Mouse (Mus musculus) heart, adult 10 weeks (tissue): ENCODE measurements around the gene Tubgcp5. TPM values are rescaled to one million over a fixed set of nuclear protein-coding genes. Genes with fewer than 3 reads are reported as not detected.

Source experiments
- polyA plus RNA-seq: library from polyadenylated mRNA; stranded (reverse); fragments of 350-450 nt; fragmentation: Illumina TruSeq; extraction: RNeasy Lipid Tissue Mini Kit (QIAGEN cat#74804); gene quantifications from one replicate; pipeline ENCODE4 v1.2.3, GENCODE M21; 2014; ENCODE audit warnings: low read depth, low replicate concordance

The Tubgcp5 gene
- 8.5 TPM for polyA plus RNA-seq

DNA sequence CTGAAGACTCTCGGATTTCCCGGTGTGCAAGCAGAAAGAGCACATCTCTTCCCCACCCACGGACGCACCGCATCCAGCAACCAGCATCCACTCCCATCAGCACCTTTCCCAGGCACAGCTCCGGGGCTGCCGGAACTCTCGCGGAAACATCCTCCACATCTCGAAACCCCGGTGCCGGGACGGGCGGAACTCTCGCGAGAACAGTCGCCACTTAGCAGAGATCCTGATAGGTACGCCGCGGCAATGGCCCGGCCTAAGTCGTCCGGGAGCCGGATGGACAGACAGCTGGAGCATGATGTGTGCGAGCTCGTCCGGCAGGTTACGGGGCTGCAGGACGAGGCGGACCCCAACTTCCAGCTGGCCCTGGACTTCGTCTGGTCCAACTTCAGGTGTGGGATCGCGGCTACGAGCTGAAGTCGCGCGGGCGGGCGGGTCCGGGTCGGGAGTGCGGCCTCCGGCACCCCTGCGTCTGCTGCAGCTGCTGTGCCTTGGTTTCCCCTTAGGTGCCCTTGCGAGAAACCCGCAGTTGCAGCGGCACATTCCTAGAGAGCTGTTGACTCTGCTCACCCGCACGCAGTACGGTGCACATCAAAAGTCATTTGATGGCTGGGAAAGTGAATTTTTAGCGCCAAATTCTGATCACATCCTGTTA is at the start of gene Tubgcp5:
Gene Tubgcp5, plus strand, starts transcription at position 203 of the 652 bp plus-strand sequence.

GRCm38 (mm10) chr7:55767926-55768325 is 26.0 kb upstream of the Tubgcp5 start, which contains the start of gene Siglech:
Gene Siglech (plus strand): TSS chr7:55768178.

DNA sequence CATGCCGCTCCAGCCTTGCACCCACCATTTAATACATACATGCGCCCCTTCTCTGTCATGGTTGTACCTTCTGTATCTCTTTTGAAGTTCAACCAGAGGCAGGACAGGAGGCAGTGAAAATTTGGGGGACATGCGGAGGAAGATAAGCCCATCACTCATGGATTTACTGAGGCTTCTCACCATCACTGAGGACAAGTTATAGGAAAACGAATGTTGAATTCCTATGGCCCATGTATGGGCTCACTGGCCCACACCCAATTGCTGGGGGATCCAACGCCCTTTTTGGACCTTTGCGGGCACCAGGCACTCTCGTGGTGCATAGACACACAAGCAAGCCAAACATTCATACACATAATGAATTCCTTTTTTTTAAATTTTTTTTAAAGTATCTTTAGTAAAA is 47.5 kb downstream of the Tubgcp5 start, which contains the start of gene Cyfip1:
Gene Cyfip1, plus strand, starts transcription at position 301 of the 400 bp plus-strand sequence.

Other genes with a start within 250 kb of the Tubgcp5 start
- gene Siglech, start 26.0 kb upstream of the Tubgcp5 start, polyA plus RNA-seq, result 0.39 TPM
- 22.4 TPM for gene Cyfip1, start 47.6 kb downstream of the Tubgcp5 start, polyA plus RNA-seq
- 24.0 TPM for gene Nipa2, start 168.3 kb downstream of the Tubgcp5 start, polyA plus RNA-seq
- gene Nipa1, start 225.8 kb downstream of the Tubgcp5 start, polyA plus RNA-seq, result 5.6 TPM